Mouse (Mus musculus) leukemia stem cell, adult 10-12 weeks (primary cell): Measurements from ENCODE around the gene Inpp5f. TPM values are rescaled to one million over a fixed set of nuclear protein-coding genes. Genes with fewer than 3 reads are reported as not detected.

ENCODE experiments used
- polyA plus RNA-seq: library from polyadenylated mRNA; stranded (reverse); fragments of >175 nt; gene quantifications from 2 replicates; pipeline ENCODE4 v1.2.3, GENCODE M21; 2012; ENCODE audit warnings: low replicate concordance

The Inpp5f gene
- 2.2 and 2.7 TPM in 2 replicates for polyA plus RNA-seq

GRCm38 (mm10) chr7:128610897-128611798 is at the start of gene Inpp5f:
Gene Inpp5f (plus strand): TSS chr7:128611328.

GRCm38 (mm10) chr7:128740334-128740733 is 129.2 kb downstream of the Inpp5f start, which contains the start of gene Mcmbp:
Gene Mcmbp (minus strand): TSS chr7:128740495.

GRCm38 (mm10) chr7:128744684-128745485 is 133.8 kb downstream of the Inpp5f start, which contains the start of gene Sec23ip:
Gene Sec23ip (plus strand): TSS chr7:128744943.

Other genes starting within 250 kb of the Inpp5f start
- gene Rgs10, start 192.6 kb upstream of the Inpp5f start, polyA plus RNA-seq = 78.5 and 96.0 TPM in 2 replicates
- gene Tial1, start 149.6 kb upstream of the Inpp5f start, polyA plus RNA-seq = 74.0 and 113 TPM in 2 replicates
- 65.5 and 71.9 TPM in 2 replicates for gene Bag3, start 87.7 kb upstream of the Inpp5f start, polyA plus RNA-seq
- 11.4 and 19.3 TPM in 2 replicates for gene Mcmbp, start 129.2 kb downstream of the Inpp5f start, polyA plus RNA-seq
- 5.2 and 31.9 TPM in 2 replicates for gene Sec23ip, start 133.6 kb downstream of the Inpp5f start, polyA plus RNA-seq